ENCODE assay signal across 10 mouse cellular contexts in genomic region chr10:66909204-66909889, GRCm38 (mm10).
A peak's percentile ranks its signal among the peaks of the same experiment; 100 is the strongest.
DNase-seq lines count a peak whose midpoint lies in the region; ATAC-seq lines count a peak whose summit lies in the region.
"Had no signal": no experiment of that assay in that cellular context is flagged by ENCODE, and none has a peak within 500 bp of the region (broad histone marks: within the 10 kb centered on the region; RNA-seq: fewer than 3 reads in every experiment).

No protein-coding gene starts in this region.

- ATAC-seq in heart, embryonic 13.5 days (ENCODE audit: extremely low read depth, insufficient number of reproducible peaks, low FRiP score, low TSS enrichment), result no peak
- ATAC-seq in heart, embryonic 12.5 days (ENCODE audit: insufficient number of reproducible peaks, low FRiP score), result no peak
- peak; percentile 35; the same call in 1 of the 2 replicates for ATAC-seq in forebrain, embryonic 16.5 days
- ATAC-seq in kidney, embryonic 16.5 days (ENCODE audit: low FRiP score, low TSS enrichment), result peak; percentile 72
- peak; percentile 43; the same call in 1 of the 2 replicates for ATAC-seq in midbrain, embryonic 15.5 days (replicated peaks)

- H3K9me3 ChIP-seq in heart, embryonic 13.5 days, result no peaks in the 10 kb centered on the region
- no peaks in the 10 kb centered on the region for H3K9me3 ChIP-seq in heart, embryonic 12.5 days (replicated peaks)
- H3K9me3 ChIP-seq in forebrain, embryonic 16.5 days (ENCODE audit: control insufficient read depth, low read length), result no peaks in the 10 kb centered on the region
- H3K9me3 ChIP-seq in kidney, embryonic 16.5 days (ENCODE audit: low read length), result no peaks in the 10 kb centered on the region
- H3K9me3 ChIP-seq in midbrain, embryonic 15.5 days, result no peaks in the 10 kb centered on the region
- H3K9me3 ChIP-seq: embryonic facial prominence, embryonic 12.5 days; lung, embryonic 15.5 days had no signal

- no peak overlapping the region; the same call in 1 of the 2 replicates for H3K4me2 ChIP-seq in heart, embryonic 13.5 days
- H3K4me2 ChIP-seq in heart, embryonic 12.5 days, result no peak overlapping the region
- peak overlapping the region; percentile 26; the same call in 1 of the 2 replicates for H3K4me2 ChIP-seq in forebrain, embryonic 16.5 days (ENCODE audit: low read length)
- H3K4me2 ChIP-seq in kidney, embryonic 16.5 days (replicated peaks; ENCODE audit: low read depth, low read length), result 0 out of 2 replicates have a peak overlapping the region, but pooled peaks have one; percentile 11
- H3K4me2 ChIP-seq in midbrain, embryonic 15.5 days, result no peak overlapping the region
- H3K4me2 ChIP-seq: embryonic facial prominence, embryonic 12.5 days; lung, embryonic 15.5 days had no signal

- peak; percentile 30 to 54 for DNase-seq in CD8-positive naive resting alpha-beta T cell, adult 2 months (ENCODE audit: low read depth in 2 of 2, low spot score in 2 of 2)
- peak; percentile 48 for DNase-seq in c-Kit-positive CD71-positive TER-119-positive erythroid progenitor cells, embryonic 14.5 days (ENCODE audit: low spot score)
- DNase-seq in thymus, postnatal 25 days, result peak; percentile 53

- peak overlapping the region; percentile 59; the same call in 1 of the 2 replicates for H3K27ac ChIP-seq in heart, embryonic 13.5 days (replicated peaks)
- H3K27ac ChIP-seq in heart, embryonic 12.5 days (ENCODE audit: poor library complexity, severe bottlenecking), result no peak overlapping the region
- H3K27ac ChIP-seq in forebrain, embryonic 16.5 days (ENCODE audit: low read length), result no peak overlapping the region
- no peak overlapping the region for H3K27ac ChIP-seq in kidney, embryonic 16.5 days (ENCODE audit: low read length)
- no peak overlapping the region for H3K27ac ChIP-seq in midbrain, embryonic 15.5 days
- H3K27ac ChIP-seq: embryonic facial prominence, embryonic 12.5 days; lung, embryonic 15.5 days had no signal

- no peak overlapping the region for H3K9ac ChIP-seq in heart, embryonic 13.5 days
- H3K9ac ChIP-seq in heart, embryonic 12.5 days, result no peak overlapping the region
- no peak overlapping the region for H3K9ac ChIP-seq in forebrain, embryonic 16.5 days (replicated peaks; ENCODE audit: low read depth, low read length)
- H3K9ac ChIP-seq in kidney, embryonic 16.5 days (replicated peaks; ENCODE audit: low read length), result no peak overlapping the region
- H3K9ac ChIP-seq in midbrain, embryonic 15.5 days, result no peak overlapping the region
- H3K9ac ChIP-seq: embryonic facial prominence, embryonic 12.5 days; lung, embryonic 15.5 days had no signal

- no peak overlapping the region for H3K4me3 ChIP-seq in heart, embryonic 13.5 days
- no peak overlapping the region for H3K4me3 ChIP-seq in heart, embryonic 12.5 days
- no peak overlapping the region for H3K4me3 ChIP-seq in forebrain, embryonic 16.5 days (replicated peaks; ENCODE audit: low read length)
- no peak overlapping the region for H3K4me3 ChIP-seq in kidney, embryonic 16.5 days (ENCODE audit: low read length)
- H3K4me3 ChIP-seq in midbrain, embryonic 15.5 days, result no peak overlapping the region
- H3K4me3 ChIP-seq: embryonic facial prominence, embryonic 12.5 days; lung, embryonic 15.5 days had no signal

- WGBS in heart, embryonic 13.5 days, result 14% methylated on average over 12 of the region's 12 CpGs
- 15% methylated on average over 12 of the region's 12 CpGs for WGBS in heart, embryonic 12.5 days
- WGBS in forebrain, embryonic 16.5 days, result 15% methylated on average over 11 of the region's 12 CpGs
- WGBS in kidney, embryonic 16.5 days, result 10% methylated on average over 12 of the region's 12 CpGs
- WGBS in midbrain, embryonic 15.5 days, result 17% methylated on average over 12 of the region's 12 CpGs

- H3K4me1 ChIP-seq in heart, embryonic 13.5 days, result peaks cover 64% of the 10 kb centered on the region
- peaks cover 49% of the 10 kb centered on the region for H3K4me1 ChIP-seq in heart, embryonic 12.5 days (replicated peaks)
- peaks cover 31% of the 10 kb centered on the region for H3K4me1 ChIP-seq in forebrain, embryonic 16.5 days (replicated peaks; ENCODE audit: control insufficient read depth, insufficient read depth, low read length)
- peaks cover 29% of the 10 kb centered on the region for H3K4me1 ChIP-seq in kidney, embryonic 16.5 days (ENCODE audit: insufficient read depth, low read length)
- peaks cover 4% of the 10 kb centered on the region for H3K4me1 ChIP-seq in midbrain, embryonic 15.5 days

- no peaks in the 10 kb centered on the region for H3K36me3 ChIP-seq in heart, embryonic 13.5 days
- no peaks in the 10 kb centered on the region for H3K36me3 ChIP-seq in heart, embryonic 12.5 days
- no peaks in the 10 kb centered on the region for H3K36me3 ChIP-seq in forebrain, embryonic 16.5 days (ENCODE audit: control insufficient read depth, insufficient read depth)
- H3K36me3 ChIP-seq in kidney, embryonic 16.5 days (ENCODE audit: insufficient read depth, low read length), result no peaks in the 10 kb centered on the region
- no peaks in the 10 kb centered on the region for H3K36me3 ChIP-seq in midbrain, embryonic 15.5 days (replicated peaks)
- H3K36me3 ChIP-seq: embryonic facial prominence, embryonic 12.5 days; lung, embryonic 15.5 days had no signal

- H3K27me3 ChIP-seq in heart, embryonic 13.5 days (replicated peaks), result no peaks in the 10 kb centered on the region
- no peaks in the 10 kb centered on the region for H3K27me3 ChIP-seq in heart, embryonic 12.5 days (replicated peaks)
- H3K27me3 ChIP-seq in forebrain, embryonic 16.5 days (replicated peaks; ENCODE audit: control insufficient read depth, insufficient read depth, low read length), result no peaks in the 10 kb centered on the region
- H3K27me3 ChIP-seq in kidney, embryonic 16.5 days (ENCODE audit: insufficient read depth, low read length), result no peaks in the 10 kb centered on the region
- no peaks in the 10 kb centered on the region for H3K27me3 ChIP-seq in midbrain, embryonic 15.5 days (replicated peaks)
- H3K27me3 ChIP-seq: embryonic facial prominence, embryonic 12.5 days; lung, embryonic 15.5 days had no signal

Comparison
In these comparisons a context has a peak if more than half of its experiments do, and no peak if none do; other contexts are left out.
1. ATAC-seq: peak in forebrain, embryonic 16.5 days (single experiment), kidney, embryonic 16.5 days (single experiment) and midbrain, embryonic 15.5 days (single experiment); none in heart, embryonic 13.5 days (single experiment) and heart, embryonic 12.5 days (single experiment).
2. H3K4me2 ChIP-seq: peak in forebrain, embryonic 16.5 days (single experiment) and kidney, embryonic 16.5 days (single experiment); none in heart, embryonic 13.5 days (single experiment), heart, embryonic 12.5 days (single experiment) and midbrain, embryonic 15.5 days (single experiment).
3. Peak in every context shown above with its lines, with median percentiles within 50 percentile points of each other: DNase-seq.